Mouse (Mus musculus) adrenal gland, adult 2 months (tissue): ENCODE results near the gene Irs3. TPM values are rescaled to one million over a fixed set of nuclear protein-coding genes. Genes with fewer than 3 reads are reported as not detected.
A peak's percentile ranks its signal among the peaks of the same experiment; 100 is the strongest.

Experiments used
- DNase-seq: peaks from one replicate; pipeline ENCODE4 v3.0.0; 2021
- long read RNA-seq: library from polyadenylated mRNA; stranded (forward); transcript quantifications from one replicate; pipeline ENCODE4 v2.0.0, GENCODE M21; 2021
- polyA plus RNA-seq: library from polyadenylated mRNA; depleted of rRNA; stranded (reverse); fragments of >200 nt; gene quantifications from 2 replicates; pipeline ENCODE4 v1.2.3, GENCODE M21; 2012; rRNA removed
- total RNA-seq, 2 experiments: library from RNA; stranded (reverse); gene quantifications; 2 replicates each; pipeline ENCODE4 v1.2.3; 2021

Irs3 gene
- total RNA-seq (10 to 100 TPM in 1 of 2 experiments, 1 to 10 TPM in 1; 9.6 to 14.2 TPM), polyA plus RNA-seq (18.9 and 32.8 TPM in 2 replicates)
- long read RNA-seq, transcript Irs3-201 (2 exons, 2,337 nt): major isoform, 9 of 13 reads
- long read RNA-seq, partial matches to known transcripts: 0 of 13 reads
- long read RNA-seq, other reads (novel, unspliced or antisense): 2 of 13 reads

DNA sequence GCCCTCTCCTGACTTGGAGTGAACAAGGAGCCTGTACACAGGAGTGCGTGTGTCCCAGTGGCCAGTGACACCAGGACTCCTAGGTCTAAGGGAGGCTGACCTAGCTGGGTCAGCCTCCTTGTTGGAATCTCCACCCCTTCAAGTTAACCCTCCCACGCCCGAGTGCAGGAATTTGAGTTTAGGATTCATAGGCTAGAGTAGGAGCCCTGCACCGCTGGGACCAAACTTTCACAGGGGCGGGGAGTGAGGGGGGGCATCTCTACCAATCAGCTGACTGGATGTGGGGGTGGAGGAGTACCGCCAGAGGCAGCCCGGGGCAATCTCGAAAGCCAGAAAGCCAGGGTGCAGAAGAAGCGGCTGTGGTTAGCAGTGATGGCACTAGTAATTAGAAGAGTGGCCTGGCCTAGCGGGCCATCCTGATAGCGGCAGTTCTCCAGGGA is at the start of gene Irs3:
Gene Irs3, minus strand, starts transcription at position 63 of the 440 bp plus-strand sequence.
- peak; percentile 53 for DNase-seq

DNA sequence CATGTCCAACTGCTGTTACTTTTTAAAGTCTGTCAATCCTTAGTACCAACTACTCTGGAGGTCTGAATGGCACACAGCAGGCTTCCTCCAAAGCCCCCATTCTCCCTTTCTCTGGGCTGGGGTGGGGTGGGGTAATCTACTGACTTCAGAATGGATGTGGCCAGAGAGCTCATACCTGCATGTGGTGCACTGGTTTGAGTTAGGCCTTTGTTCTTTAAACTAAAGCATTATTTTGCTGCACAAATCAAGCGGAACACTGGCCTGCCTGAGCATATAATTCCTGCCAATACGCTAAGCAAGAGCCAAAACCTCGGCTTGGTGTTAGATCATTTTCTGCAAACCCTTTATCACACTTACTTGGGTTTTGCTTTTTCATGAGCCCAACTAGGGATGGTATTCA is 49.3 kb upstream of the Irs3 start:
- no peak for DNase-seq

DNA sequence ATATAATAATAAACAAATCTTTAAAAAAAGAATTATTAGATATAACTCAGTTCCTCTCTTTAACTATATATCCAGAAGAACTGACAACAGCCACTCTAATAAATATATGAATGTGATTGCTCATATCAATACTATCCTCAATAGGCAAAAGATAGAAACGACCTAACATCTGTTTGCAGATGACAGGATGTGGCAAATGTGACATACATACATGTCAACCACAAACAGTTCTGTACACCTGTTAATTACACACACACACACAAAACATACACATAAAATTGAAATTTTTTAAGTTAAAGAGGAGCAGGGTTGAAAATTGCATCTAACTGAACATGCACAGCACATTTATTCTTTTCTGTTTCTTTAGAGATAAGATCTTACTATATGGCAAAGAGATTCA is 46.4 kb upstream of the Irs3 start:
- no peak for DNase-seq

DNA sequence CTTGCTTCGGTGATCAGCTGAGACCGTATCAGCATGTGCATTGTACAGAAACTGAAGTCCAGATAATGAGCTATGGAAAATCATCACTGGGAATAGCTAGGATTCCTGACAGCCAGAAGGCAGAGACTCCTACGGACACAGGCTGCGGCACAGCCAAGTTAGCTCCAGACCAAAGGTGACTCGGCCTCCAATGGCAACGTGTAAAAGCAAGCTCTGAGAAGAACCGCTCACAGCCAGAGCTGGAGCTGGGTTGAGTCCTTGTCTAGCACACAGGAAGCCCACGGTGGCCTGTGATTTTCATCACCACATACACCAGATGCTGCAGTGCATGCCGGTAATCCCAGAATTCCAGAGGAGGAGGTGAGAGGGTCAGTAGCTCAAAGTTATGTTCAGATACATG is 45.0 kb upstream of the Irs3 start:
- DNase-seq: no peak

DNA sequence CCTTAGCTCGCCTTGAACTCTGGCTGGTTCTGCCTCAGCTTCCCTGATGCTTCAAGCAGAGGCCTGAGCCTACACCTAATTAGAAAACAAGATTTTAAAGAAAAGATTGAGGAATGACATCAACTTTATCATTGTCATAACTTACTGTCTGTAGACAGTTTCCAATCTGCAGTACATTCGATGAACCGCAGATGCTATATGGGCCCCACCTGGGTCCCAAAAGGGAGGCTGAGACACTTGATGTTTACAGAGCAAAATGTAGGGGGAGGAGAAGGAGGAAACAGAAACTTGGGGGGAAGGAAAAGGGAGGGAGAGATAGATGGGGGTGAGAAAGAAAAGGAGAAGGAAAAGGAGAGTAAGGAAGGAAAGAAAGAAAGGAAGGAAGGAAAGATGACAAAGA is 44.5 kb upstream of the Irs3 start:
- DNase-seq: no peak

DNA sequence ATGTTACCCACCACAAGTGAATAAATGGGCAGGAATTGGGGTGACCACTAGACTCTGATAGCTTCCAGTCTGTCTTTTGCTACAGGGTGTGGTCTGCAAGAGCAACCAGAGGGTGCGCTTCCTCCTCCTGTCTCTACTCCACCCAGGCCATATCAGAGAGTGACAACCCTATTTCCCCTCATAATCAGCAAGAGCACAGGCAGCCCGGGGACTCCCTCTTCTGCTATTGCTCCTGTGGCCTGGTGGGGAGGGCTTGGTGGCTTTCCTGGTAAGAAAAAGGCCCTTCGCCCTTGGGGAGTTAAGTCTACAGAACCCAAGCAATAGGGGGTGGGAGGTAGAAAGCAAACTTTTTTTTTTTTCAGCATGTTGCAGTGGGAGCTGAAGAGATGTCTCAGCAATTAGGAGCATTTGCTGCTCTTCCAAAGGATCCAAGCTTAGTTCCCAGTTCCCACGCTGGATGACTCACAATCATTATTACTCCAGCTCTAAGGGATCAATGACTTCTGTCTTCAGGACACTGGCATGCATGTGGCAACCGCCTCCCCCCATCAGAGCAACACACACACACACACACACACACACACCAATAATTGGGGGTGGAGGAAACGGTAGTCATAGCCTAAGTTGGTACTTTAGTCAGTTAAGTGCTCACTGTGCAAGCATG is 40.7 kb upstream of the Irs3 start:
- DNase-seq: no peak

DNA sequence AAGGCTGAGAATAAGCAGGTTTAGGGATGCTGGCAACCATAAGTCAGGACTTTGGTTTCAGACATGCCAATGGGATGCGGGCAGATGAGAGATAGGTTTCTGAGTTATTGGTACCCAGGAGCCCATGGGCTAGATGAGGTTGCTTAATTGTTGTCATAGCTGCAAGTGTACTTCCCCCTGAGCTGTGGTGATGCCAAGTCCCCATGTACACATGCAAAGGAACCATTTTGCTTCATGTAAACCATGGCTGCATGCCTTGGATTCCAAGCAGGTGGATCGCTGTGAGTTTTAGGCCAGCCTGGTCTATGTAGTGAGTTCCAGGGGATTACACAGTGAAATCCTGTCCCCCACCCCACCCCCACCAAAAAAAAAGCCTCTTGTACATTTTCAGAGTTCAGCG is 40.1 kb upstream of the Irs3 start:
- no peak for DNase-seq

DNA sequence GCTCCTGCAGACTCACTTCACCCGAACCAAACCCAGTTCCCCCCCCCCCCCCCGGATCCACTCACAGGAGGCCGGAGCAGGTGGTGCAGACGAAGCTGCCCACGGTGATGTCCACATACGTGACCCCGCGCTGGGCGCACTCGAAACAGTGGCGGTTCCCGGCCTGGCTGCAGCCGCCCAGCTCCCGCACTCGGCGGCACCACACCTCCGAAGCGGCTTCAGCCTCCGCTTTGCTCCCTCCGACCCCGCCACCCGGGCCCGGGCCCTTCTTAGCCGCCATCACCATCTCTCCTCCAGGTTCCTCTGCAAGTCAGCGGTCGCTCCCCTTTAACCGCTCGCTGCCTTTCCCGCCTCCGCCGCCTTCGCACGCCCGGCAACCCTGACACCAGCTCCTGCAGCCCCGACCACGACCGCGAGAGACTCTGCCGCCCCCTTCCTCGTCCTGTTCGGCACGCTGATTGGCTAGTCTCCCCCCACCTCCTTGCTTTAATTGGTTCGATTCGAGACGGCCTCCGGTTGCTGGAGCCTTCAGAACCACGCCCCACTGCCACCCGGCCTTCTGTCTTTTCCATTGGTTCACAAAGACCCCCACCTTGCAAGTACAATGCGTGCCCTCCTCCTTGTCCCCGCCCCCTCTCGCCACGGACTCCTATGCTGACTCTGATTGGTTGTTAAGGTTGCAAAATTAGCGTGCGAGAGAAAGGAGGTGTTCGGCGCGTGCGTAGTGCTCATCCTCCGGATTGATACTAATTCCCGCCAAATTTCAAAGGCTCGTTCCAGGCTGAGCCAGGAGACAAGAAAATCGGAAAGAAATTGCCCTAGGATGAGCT is 39.0 kb upstream of the Irs3 start, which contains the start of gene Agfg2:
Gene Agfg2, minus strand, starts transcription at position 433 of the 830 bp plus-strand sequence.
- peak; percentile 99 for DNase-seq

DNA sequence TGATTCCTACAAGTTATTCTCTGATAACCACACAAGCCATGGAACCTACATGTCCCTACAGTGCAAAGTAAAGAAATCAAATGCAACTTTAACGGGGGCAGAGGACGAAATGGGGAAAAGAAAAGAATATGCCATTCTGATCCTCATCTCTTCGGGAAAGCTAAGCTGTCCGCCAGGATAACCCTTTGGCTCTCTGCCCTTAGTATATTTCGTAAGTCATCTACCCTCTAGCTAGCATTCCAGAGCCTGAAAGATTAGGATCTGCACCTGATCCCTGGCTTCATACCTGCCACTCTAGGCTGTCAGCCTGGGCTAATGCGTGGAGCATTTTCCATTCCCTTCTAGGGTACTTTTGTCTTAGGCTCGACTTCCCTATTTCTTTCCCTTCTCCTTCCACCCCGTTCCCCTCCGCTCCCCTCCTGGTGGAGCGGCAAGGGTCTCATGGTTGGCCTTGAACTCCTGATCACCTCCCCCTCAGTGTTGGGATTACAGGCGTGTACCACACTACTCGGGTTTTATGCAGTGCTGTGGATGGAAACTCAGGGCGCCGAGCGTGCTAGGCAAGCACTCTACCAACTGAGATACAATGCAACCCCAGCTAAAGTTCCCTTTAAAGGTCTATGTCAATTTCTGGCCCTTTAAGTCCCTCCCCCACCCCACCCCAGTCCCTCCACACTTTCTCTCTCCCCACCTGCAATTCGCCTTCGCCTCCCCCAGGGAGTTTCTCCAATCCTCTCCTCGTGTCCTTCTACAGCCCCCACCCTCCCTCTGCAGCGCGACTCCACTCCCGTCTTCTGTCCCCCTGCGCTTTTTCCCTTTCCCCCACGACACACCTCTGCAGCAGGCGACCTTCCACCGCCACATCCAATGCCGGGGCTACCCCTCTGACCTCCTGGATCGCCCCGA is 38.1 kb upstream of the Irs3 start:
- DNase-seq: peak; percentile 42

DNA sequence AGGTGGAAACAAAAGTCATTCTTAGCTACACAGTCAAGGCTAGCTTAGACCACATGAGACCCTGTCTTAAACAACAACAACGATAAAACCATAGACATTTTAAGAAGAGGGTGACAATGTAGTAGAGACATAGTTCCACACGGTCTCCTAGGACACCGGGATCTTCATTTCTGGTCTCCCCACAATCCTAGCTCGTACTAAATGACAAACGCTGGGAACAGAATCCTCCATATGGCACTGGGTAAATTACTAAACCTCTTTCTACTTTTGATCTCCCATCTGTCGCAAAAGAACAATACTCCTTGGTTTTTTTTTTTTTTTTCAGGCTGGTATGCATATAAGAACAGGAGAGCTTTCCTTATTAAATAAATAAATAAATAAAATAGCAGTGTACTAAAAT is 37.0 kb upstream of the Irs3 start:
- DNase-seq: no peak

DNA sequence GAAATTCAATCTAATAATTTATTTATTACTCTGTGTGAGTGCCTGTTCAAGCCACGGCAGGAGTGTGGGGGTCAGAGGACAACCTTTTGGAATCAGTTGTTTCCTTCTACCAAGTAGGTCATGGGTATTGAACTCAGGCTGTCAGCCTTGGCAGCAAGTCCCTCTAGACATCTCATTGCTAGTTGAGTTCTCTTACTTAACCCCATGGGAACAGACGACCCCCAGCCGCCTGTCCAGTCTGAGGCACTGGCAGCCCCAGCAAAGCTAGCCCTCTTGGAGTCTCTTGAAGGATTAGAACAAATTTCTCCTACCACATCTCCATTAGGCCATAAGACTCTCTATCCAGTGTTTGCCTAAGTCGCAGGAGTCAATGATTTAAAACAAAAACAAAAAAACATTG is 34.2 kb upstream of the Irs3 start:
- no peak for DNase-seq

DNA sequence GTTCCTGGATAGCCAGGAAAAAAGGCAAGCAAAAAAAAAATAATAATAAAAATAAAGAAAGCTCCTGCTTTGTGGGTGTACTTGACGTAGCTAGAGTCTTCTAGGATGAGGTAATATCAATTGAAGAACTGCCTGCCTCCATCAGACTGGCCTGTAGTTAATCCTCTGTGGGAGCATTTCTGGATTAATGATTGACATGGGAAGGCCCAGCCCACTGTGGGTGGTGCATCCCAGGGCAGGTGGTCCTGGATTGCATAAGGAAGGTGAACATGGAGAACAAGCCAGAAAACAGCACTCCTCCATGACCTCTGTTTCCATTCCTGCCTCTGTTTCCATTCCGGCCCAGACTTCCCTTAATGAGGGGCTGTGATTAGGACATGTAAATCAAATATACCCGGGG is 33.2 kb upstream of the Irs3 start:
- DNase-seq: no peak

DNA sequence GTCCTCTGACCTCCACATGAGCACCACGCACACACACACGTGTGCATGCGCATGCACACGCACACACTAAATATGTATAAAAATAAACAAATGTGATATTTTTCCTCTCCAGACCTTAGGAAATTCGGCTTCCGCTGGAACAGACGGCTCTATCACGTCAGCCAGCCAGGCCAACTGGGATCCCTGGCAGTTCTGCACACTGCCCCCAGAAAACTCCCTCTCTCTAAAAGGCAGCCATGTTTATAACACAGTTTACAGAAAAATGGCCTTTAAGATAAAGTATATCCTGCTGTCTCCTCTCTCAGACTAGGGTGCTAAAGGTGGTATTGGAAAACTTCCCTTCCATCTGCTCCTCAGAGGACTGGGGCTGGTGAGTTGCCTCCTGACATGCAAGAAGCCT is 32.3 kb upstream of the Irs3 start:
- no peak for DNase-seq

DNA sequence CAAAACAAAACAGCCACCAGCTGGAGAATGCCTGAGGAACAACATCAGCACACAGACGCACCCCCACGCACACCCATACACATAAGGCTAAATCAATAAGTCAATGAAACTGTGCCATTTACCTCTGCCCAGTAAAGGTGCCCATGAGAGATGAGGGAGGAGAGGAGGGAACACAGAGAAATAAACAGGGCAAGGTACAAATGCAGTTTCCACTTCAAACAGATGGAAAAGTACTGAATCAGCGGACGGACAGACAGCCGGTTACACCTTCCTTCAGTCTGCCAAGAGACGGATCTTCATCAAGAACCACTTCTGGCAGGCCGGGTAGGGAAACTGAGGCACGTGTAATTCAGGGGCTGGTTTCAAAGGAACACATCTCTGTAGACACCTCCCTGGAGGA is 29.3 kb upstream of the Irs3 start:
- no peak for DNase-seq

DNA sequence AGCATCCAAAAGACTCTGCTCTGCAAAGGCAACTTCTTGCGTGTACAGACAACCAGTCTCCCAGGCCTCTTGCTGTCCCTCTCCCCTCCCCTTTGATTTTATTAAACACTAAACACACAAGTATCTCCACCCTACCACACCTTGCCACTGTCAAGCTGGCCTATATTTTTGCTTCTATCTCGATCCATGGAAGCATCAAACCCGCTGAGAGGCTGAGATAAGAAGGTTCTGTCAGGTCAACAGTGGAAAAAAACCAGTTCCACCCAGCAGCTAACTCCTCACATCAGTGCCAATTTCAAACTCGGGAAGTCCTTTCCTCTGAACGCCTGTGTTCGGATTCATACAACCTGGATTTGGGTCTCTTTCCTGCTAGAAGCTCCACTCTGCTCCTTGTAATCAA is 27.5 kb upstream of the Irs3 start:
- DNase-seq: no peak

DNA sequence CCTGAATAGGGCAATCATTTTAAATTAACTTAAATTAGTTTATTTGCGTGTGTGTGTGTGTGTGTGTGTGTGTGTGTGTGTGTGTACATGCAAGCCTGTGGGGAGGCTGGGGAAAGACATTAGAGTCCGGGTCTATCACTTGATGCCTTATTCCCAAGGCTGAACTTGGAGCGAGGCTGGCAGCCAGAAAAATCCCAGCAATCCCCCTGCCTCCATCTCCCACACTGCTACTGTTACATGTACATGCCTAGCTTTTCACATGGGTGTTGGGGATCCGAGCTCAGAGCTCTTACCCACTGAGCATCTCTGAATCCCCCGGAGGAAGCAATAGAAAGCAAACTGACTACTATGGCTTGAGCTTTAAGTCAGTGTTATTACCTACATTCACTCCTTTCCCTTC is 26.8 kb upstream of the Irs3 start:
- no peak for DNase-seq

DNA sequence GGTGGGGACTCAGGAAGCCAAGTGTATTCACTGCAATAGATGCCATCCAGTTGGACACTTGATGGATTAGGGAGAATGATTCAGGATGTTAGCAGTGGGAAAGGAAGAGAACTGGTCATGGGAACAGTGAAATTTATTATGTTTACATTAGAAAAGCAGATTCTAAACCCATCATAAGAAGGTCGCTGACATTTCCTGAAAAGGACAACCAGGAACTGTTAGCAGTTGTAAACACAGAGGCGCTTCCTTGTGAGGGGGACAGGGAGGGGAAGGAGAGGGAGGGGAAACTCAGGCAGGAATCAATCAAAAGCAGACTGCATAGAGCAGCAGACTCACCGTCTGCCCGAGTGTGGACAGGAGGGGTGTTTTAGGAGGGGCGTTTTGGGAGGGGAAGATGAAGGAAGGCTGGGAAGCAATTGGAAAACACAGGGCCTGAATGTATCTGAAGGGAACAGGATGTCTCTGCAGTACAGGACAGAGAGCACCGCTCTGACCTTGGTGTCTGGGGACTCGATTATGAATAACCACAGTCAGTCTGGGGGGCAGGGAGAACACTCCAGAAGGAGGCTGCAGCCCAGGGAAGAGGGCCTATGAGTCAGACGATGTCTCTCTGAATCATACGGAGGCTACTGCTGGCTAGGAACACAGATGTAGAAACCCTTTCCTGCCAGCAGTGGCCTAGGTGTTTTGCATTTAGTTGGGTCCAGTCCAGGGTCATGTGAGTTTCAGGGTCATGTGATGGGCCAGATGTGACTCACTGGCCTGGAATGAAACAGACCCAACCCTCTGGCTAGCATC is 26.1 kb upstream of the Irs3 start:
- DNase-seq: peak; percentile 94

DNA sequence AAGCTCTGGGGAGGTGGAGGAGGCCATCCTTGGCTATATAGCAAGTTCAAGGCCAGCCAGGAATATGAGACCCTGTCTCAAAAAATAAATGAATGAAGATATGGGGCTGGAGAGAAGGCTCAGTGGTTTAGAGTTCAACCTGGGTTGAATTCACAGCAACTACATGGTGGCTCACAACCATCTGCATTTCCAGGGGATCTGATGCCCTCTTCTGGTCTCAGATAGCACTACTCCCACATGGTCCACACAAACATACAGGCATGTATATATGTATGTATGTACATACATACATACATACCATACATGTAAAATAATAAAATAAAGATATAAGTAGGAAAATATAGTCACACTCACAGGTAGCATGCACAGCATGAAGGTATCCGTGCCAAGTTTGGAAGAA is 24.7 kb upstream of the Irs3 start:
- no peak for DNase-seq

DNA sequence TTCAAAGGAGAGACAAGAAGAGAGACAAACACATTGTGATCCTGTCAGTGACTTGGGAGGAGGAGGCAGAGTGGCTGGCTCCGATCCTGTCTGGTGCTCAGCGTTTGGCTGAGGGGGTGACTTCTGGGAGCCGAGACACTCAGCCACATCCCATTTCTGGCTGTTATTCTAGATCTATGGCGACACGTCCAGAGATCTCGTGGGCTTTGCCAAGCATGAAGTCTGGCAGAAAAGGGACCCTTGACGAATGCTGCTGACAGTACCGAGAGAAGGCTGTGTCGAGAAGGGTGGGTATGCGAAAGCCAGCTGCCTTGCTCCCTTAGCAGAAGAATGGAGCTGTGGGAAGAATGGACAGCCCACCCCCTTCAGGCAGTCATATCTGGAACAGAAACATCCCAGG is 23.5 kb upstream of the Irs3 start:
- no peak for DNase-seq

DNA sequence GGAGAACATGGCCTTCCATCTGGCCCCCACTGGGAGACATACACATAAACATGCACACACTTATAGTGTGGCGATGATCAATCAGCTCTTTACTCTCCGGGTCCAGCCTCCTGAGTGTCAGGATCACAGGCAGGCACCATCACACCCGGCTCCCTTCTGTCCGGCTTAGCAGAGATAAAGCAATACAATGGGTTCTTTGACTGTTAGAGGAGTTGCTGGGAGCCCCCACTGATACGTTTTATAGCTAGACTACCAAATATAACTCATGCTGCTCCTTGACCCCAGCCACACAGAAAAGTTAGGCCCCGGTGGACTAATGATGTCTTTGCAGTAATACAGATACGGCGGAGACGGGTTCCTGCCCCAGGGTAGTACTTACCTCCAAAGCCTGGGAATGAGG is 17.5 kb upstream of the Irs3 start:
- no peak for DNase-seq

DNA sequence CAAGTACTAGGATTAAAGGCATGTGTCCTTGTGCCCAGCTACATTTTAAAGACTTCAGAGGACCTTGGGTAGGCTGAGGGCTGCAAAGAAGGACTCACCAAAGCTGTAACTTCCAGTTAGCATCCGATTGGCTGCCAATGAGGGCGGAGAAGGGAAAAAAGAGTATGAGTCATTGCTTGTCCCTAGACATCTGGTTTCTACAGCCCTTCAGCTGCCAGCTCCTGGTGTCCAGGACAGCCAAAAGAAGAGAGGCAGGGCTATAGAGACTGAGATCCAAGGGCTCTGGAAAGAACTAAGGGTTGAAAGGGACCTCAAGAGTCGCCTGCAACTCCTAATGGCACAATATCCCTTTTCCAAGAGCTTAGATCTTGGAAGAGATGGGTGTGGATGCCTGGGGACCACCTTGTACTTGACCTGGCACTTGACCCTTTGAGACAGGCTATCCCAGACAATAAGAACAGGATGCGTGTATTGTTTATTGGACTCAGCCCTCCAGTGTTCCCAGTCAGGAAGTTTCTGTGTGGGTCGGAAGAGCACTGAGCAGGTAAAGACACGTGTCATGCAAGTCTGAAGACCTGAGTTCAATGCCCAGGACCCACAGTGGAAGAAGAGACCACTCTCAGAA is 14.7 kb upstream of the Irs3 start:
- peak; percentile 90 for DNase-seq
